Mouse (Mus musculus) intestine, embryonic 16.5 days (tissue): ENCODE results near the gene Sertad2. TPM values are rescaled to one million over a fixed set of nuclear protein-coding genes. Genes with fewer than 3 reads are reported as not detected.

Experiments used
- ATAC-seq: fragments of 200-750 bp; cut with Nextera tagmentation; 2 replicates; pipeline ENCODE4 v1.8.0; 2017; ENCODE audit warnings: moderate TSS enrichment, moderate library complexity
- H3K27ac ChIP-seq: fragments of 300-500 bp; sonication (generic); 2 replicates; pipeline ENCODE4 v1.5.1; 2014; ENCODE audit warnings: mild to moderate bottlenecking, low read length
- H3K27me3 ChIP-seq: fragments of 300-500 bp; sonication (generic); replicated peaks from 2 replicates; pipeline ENCODE4 v1.6.1; 2014; ENCODE audit warnings: low read length, control low read depth, mixed read lengths; ENCODE audit not compliant: control insufficient read depth, insufficient read depth
- H3K36me3 ChIP-seq: fragments of 300-500 bp; sonication (generic); 2 replicates; pipeline ENCODE4 v1.6.1; 2014; ENCODE audit warnings: low read length, control low read depth; ENCODE audit not compliant: control insufficient read depth, insufficient read depth
- H3K4me1 ChIP-seq: fragments of 300-500 bp; sonication (generic); 2 replicates; pipeline ENCODE4 v1.6.1; 2014; ENCODE audit warnings: low read length, control low read depth, mixed read lengths; ENCODE audit not compliant: control insufficient read depth, insufficient read depth
- H3K4me2 ChIP-seq: fragments of 300-500 bp; sonication (generic); 2 replicates; pipeline ENCODE4 v1.6.1; 2014; ENCODE audit warnings: low read depth, low read length, control low read depth
- H3K4me3 ChIP-seq: fragments of 300-500 bp; sonication (generic); 2 replicates; pipeline ENCODE4 v1.5.1; 2014; ENCODE audit warnings: mild to moderate bottlenecking, low read length
- H3K9ac ChIP-seq: fragments of 300-500 bp; sonication (generic); 2 replicates; pipeline ENCODE4 v1.6.1; 2014; ENCODE audit warnings: low read depth, low read length
- H3K9me3 ChIP-seq: fragments of 300-500 bp; sonication (generic); 2 replicates; pipeline ENCODE4 v1.6.1; 2016; ENCODE audit warnings: low read length, control low read depth; ENCODE audit not compliant: control insufficient read depth
- WGBS: fragments of 180-500 bp; shearing (Covaris S2); extraction: QIAGEN DNeasy Blood & Tissue Kit; methylation state at CpG from one replicate; pipeline ENCODE4 v1.1.7; 2014; 5-methylcytosine and 5-hydroxymethylcytosine counted together
- polyA plus RNA-seq: library from polyadenylated mRNA; unstranded; fragments of >200 nt; fragmentation: Nextera tagmentation; extraction: Ambion mirVana; gene quantifications from 2 replicates; pipeline ENCODE4 v1.2.1, GENCODE M21; 2015

The Sertad2 gene
- polyA plus RNA-seq, 1 experiment from 2014 or later: 41.3 TPM

DNA sequence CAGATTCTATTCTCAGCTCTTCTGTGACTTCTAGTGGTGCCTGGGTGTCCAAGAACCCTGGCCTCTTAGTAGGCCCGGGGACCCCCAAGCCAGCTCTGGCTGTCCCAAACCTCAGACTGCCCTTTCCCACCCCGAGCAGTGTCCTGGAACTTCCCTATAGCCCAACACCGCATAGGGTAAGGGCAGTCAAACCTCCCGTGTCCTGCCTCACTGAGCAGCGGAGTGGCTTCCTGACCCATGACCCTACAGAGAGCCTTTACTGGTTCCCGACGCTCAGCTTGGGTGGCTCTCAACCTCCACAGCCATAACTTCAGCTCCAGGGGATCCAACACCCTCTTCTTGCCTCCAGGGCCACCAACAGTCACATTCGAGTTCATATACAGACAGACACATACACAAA lies 17.1 kb upstream of the Sertad2 start:
- no peak overlapping the region for H3K4me2 ChIP-seq
- 82% methylated on average over 8 of the region's 8 CpGs for WGBS
- no peak for ATAC-seq

GRCm38 (mm10) chr11:20527901-20528300 lies 15.2 kb upstream of the Sertad2 start:
- Histone ChIP-seq H3K36me3 (no peaks in the 10 kb centered on the region), H3K9ac (no peak overlapping the region), H3K9me3 (no peaks in the 10 kb centered on the region), H3K4me1 (no peaks in the 10 kb centered on the region; the same call in 1 of the 2 replicates), H3K27me3 (no peaks in the 10 kb centered on the region), H3K4me3 (no peak overlapping the region), H3K4me2 (no peak overlapping the region), H3K27ac (no peak overlapping the region)
- 92% methylated on average over 3 of the region's 3 CpGs for WGBS
- no peak for ATAC-seq

More for the DNA sequence above, 17.1 kb upstream of the Sertad2 start:
- no peak overlapping the region for H3K4me3 ChIP-seq
- H3K36me3 ChIP-seq: no peaks in the 10 kb centered on the region
- H3K27me3 ChIP-seq: no peaks in the 10 kb centered on the region
- no peak overlapping the region for H3K9ac ChIP-seq
- no peaks in the 10 kb centered on the region for H3K9me3 ChIP-seq
- H3K4me1 ChIP-seq: no peaks in the 10 kb centered on the region
- no peak overlapping the region for H3K27ac ChIP-seq

GRCm38 (mm10) chr11:20531682-20531991 lies 11.4 kb upstream of the Sertad2 start:
- Histone ChIP-seq H3K4me1 (no peaks in the 10 kb centered on the region; the same call in 1 of the 2 replicates), H3K36me3 (no peaks in the 10 kb centered on the region), H3K9me3 (no peaks in the 10 kb centered on the region), H3K9ac (peak overlapping the region; percentile 75), H3K4me3 (peak overlapping the region; percentile 62), H3K4me2 (peak overlapping the region; percentile 93), H3K27ac (peak overlapping the region; percentile 77; the same call in 1 of the 2 replicates), H3K27me3 (no peaks in the 10 kb centered on the region)
- 26% methylated on average over 1 of the region's 1 CpGs for WGBS
- ATAC-seq: no peak; the same call in 1 of the 2 replicates

DNA sequence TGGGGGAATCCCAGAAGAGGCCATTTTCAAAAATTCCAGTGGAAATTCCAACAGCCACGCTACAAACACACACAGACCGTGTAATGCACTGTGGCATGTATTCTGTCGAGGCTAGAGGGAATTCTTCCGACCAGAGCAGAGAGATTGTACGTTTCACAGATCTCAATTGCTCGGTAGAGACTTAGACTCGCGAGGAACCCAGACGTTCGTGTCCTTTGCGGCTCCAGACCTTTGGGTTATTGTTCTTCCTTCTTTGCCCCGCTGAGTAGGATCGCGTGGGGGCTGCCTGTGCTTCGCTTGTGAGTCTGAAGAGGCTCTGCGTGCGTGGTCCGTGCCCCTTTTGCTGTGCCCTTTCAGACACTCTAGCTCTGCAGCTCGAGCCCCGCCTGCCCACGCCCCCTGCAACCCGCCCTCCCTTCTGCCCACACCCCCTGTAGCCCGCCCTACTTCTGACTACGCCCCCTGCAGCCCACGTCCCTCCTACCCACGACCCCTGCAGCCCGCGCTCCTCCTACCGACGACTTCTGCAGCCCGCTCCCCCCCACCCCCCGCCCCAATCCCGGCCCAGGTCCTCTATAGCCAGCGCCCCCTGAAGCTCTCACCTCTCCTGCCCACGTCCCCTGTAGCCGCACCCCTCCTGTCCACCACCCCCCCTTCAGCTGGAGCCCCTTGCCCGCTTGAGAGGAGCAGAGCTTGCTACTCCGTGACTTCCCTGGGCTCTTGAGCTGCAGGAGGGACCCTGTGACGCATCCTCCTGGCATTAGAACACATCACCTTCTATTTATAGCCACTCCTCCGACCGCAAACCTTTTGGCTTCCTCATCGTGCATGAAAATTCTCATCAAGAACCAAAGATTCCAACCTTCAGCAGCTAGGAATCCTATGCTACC lies 10.8 kb upstream of the Sertad2 start:
- H3K27ac ChIP-seq: peak overlapping the region; percentile 77
- H3K27me3 ChIP-seq: no peaks in the 10 kb centered on the region
- peak overlapping the region; percentile 62 for H3K4me3 ChIP-seq
- peak; percentile 86 for ATAC-seq
- H3K9ac ChIP-seq: peak overlapping the region; percentile 75
- no peaks in the 10 kb centered on the region for H3K9me3 ChIP-seq
- WGBS: 1% methylated on average over 37 of the region's 42 CpGs
- H3K4me1 ChIP-seq: no peaks in the 10 kb centered on the region; the same call in 1 of the 2 replicates
- H3K36me3 ChIP-seq: no peaks in the 10 kb centered on the region
- peak overlapping the region; percentile 93 for H3K4me2 ChIP-seq

- no peaks in the 10 kb centered on the region for H3K36me3 ChIP-seq
- no peak overlapping the region for H3K9ac ChIP-seq
- H3K4me2 ChIP-seq: no peak overlapping the region
- no peak overlapping the region for H3K4me3 ChIP-seq
- H3K4me1 ChIP-seq: no peaks in the 10 kb centered on the region; the same call in 1 of the 2 replicates
- no peak overlapping the region for H3K27ac ChIP-seq
- H3K27me3 ChIP-seq: no peaks in the 10 kb centered on the region
- ATAC-seq: no peak
- no peaks in the 10 kb centered on the region for H3K9me3 ChIP-seq
- WGBS: 79% methylated on average over 4 of the region's 4 CpGs
Observed at GRCm38 (mm10) chr11:20533231-20533630, 9.8 kb upstream of the Sertad2 start.

DNA sequence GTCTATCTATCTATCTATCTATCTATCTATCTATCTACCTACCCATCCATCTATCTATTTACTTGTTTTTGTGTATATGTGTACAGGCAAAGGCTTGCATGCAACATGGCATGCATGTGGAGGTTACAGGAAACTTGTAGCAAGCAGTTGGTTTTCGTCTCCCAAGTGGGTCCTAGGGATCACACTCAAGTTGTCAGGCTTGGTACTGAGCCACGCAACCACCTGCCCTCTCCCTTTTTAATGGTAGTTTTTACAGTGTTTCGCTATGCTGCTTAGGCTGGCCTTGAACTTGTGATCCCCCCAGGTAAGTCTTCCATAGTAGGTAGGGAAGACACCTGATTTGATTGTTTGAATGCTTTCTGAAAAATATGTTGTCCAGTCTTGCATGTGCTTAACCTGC lies 5.8 kb upstream of the Sertad2 start:
- WGBS: 92% methylated on average over 3 of the region's 3 CpGs
- no peak for ATAC-seq

DNA sequence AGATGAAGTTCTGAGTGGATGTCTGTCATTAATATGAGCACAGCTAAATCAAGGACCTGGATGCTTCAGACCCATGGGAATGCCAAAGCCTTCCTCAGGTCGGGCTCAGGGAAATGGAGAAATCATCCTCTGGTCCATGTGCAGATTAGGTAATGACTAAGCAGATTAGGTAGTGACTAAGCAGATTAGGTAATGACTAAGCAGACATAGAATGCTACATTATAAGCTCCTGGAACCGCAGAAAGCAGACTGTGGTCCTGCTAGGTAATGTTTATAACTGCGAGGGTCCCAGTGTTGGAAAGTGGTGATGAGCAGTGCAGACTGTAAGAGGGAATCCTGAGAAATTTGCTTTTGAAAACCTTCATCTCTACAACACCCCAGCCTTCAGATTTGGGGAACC lies 4.6 kb upstream of the Sertad2 start:
- 84% methylated on average over 3 of the region's 3 CpGs for WGBS
- no peaks in the 10 kb centered on the region for H3K27me3 ChIP-seq
- no peak for ATAC-seq

More for the DNA sequence above, 5.8 kb upstream of the Sertad2 start:
- Histone ChIP-seq H3K4me2 (no peak overlapping the region), H3K9ac (no peak overlapping the region), H3K4me1 (peaks cover 2% of the 10 kb centered on the region; the same call in 1 of the 2 replicates), H3K27me3 (no peaks in the 10 kb centered on the region), H3K36me3 (no peaks in the 10 kb centered on the region), H3K9me3 (no peaks in the 10 kb centered on the region), H3K27ac (no peak overlapping the region), H3K4me3 (no peak overlapping the region)

DNA sequence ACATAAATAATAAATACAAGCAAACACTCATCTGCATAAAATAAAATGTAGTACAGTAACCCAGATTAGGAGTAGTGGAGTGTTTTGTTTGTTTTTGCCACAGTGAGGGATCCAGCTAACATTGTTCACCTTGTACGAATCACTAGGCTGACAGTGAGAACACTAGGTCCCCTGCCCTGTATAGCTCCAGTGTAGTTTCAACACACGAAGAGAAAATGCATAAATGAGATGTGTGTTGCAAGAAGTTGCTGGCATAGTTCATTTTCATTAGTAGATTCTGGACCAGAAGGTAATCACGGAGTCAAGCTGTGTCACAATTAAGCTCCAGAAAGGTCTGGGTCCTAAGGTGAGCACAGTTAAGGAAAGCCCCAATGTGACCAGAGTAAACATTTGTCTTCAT lies 1.8 kb upstream of the Sertad2 start:
- H3K4me1 ChIP-seq: peaks cover 4% of the 10 kb centered on the region; the same call in 1 of the 2 replicates
- no peaks in the 10 kb centered on the region for H3K36me3 ChIP-seq
- no peak overlapping the region for H3K27ac ChIP-seq
- no peaks in the 10 kb centered on the region for H3K9me3 ChIP-seq
- no peak overlapping the region for H3K4me2 ChIP-seq
- H3K9ac ChIP-seq: no peak overlapping the region
- H3K27me3 ChIP-seq: no peaks in the 10 kb centered on the region
- H3K4me3 ChIP-seq: no peak overlapping the region
- ATAC-seq: no peak
- WGBS: 73% methylated on average over 3 of the region's 3 CpGs

More for the DNA sequence above, 4.6 kb upstream of the Sertad2 start:
- H3K9me3 ChIP-seq: no peaks in the 10 kb centered on the region
- no peak overlapping the region for H3K4me2 ChIP-seq
- H3K27ac ChIP-seq: no peak overlapping the region
- peaks cover 2% of the 10 kb centered on the region; the same call in 1 of the 2 replicates for H3K4me1 ChIP-seq
- no peak overlapping the region for H3K4me3 ChIP-seq
- no peak overlapping the region for H3K9ac ChIP-seq
- H3K36me3 ChIP-seq: no peaks in the 10 kb centered on the region

- H3K9me3 ChIP-seq: no peaks in the 10 kb centered on the region
- peak overlapping the region; percentile 60 for H3K27ac ChIP-seq
- WGBS: under 1% methylated on average over 27 of the region's 29 CpGs
- peaks cover 4% of the 10 kb centered on the region; the same call in 1 of the 2 replicates for H3K4me1 ChIP-seq
- no peaks in the 10 kb centered on the region for H3K27me3 ChIP-seq
- peak; percentile 0; the same call in 1 of the 2 replicates for ATAC-seq
- peak overlapping the region; percentile 89 for H3K4me2 ChIP-seq
- H3K4me3 ChIP-seq: peak overlapping the region; percentile 72
- no peaks in the 10 kb centered on the region for H3K36me3 ChIP-seq
- H3K9ac ChIP-seq: peak overlapping the region; percentile 76
Observed at GRCm38 (mm10) chr11:20541995-20542637, 937 bp upstream of the Sertad2 start.
